Mouse (Mus musculus) hindbrain, embryonic 10.5 days (tissue): Measurements from ENCODE around the gene Vasp. TPM values are rescaled to one million over a fixed set of nuclear protein-coding genes. Genes with fewer than 3 reads are reported as not detected.

Experiments used
- DNase-seq: peaks from one replicate; pipeline ENCODE4 v3.0.0-alpha.2; 2017; ENCODE audit warnings: low spot score
- H3K27ac ChIP-seq: fragments of 300-500 bp; sonication (generic); 2 replicates; pipeline ENCODE4 v1.5.1; 2016; ENCODE audit warnings: mild to moderate bottlenecking, moderate library complexity
- H3K27me3 ChIP-seq: fragments of 300-500 bp; sonication (generic); 2 replicates; pipeline ENCODE4 v1.6.1; 2016; ENCODE audit warnings: mild to moderate bottlenecking; ENCODE audit not compliant: poor library complexity, insufficient read depth, severe bottlenecking
- H3K36me3 ChIP-seq: fragments of 300-500 bp; sonication (generic); 2 replicates; pipeline ENCODE4 v1.6.1; 2016; ENCODE audit warnings: mild to moderate bottlenecking, moderate library complexity
- H3K4me1 ChIP-seq: fragments of 300-500 bp; sonication (generic); replicated peaks from 2 replicates; pipeline ENCODE4 v1.6.1; 2016; ENCODE audit warnings: mild to moderate bottlenecking
- H3K4me3 ChIP-seq: fragments of 300-500 bp; sonication (generic); 2 replicates; pipeline ENCODE4 v1.5.1; 2016; ENCODE audit warnings: mild to moderate bottlenecking, moderate library complexity
- H3K9me3 ChIP-seq: fragments of 300-500 bp; sonication (generic); 2 replicates; pipeline ENCODE4 v1.6.1; 2016; ENCODE audit warnings: mild to moderate bottlenecking, moderate library complexity
- WGBS: fragments of 180-500 bp; shearing (Covaris S2); methylation state at CpG from one replicate; pipeline ENCODE4 v1.1.7; 2016; 5-methylcytosine and 5-hydroxymethylcytosine counted together
- polyA plus RNA-seq: library from polyadenylated mRNA; unstranded; fragments of >200 nt; fragmentation: Nextera tagmentation; extraction: Ambion mirVana; gene quantifications from 2 replicates; pipeline ENCODE4 v1.2.1, GENCODE M21; 2016

The Vasp gene
- polyA plus RNA-seq, 1 experiment from 2014 or later = 62.0 TPM

- peak; percentile 98 for DNase-seq
- peak overlapping the region; percentile 68 for H3K27ac ChIP-seq
- H3K9me3 ChIP-seq = no peaks in the 10 kb centered on the region
- H3K36me3 ChIP-seq = no peaks in the 10 kb centered on the region
- H3K27me3 ChIP-seq = peaks cover 63% of the 10 kb centered on the region
- WGBS = under 1% methylated on average over 58 of the region's 58 CpGs
- peaks cover 51% of the 10 kb centered on the region for H3K4me1 ChIP-seq
- peak overlapping the region; percentile 84 for H3K4me3 ChIP-seq
Observed at GRCm38 (mm10) chr7:19308454-19309277, 37.0 kb upstream of the Vasp start.

- Histone ChIP-seq H3K36me3 (no peaks in the 10 kb centered on the region), H3K27ac (peak overlapping the region; percentile 68), H3K9me3 (no peaks in the 10 kb centered on the region), H3K4me1 (peaks cover 54% of the 10 kb centered on the region), H3K4me3 (peak overlapping the region; percentile 84), H3K27me3 (peaks cover 64% of the 10 kb centered on the region)
- WGBS = 3% methylated on average over 18 of the region's 18 CpGs
- peak; percentile 63 for DNase-seq
Observed at GRCm38 (mm10) chr7:19307739-19308453, 36.3 kb upstream of the Vasp start.

- H3K9me3 ChIP-seq = no peaks in the 10 kb centered on the region
- H3K4me3 ChIP-seq = peak overlapping the region; percentile 84
- H3K4me1 ChIP-seq = peaks cover 57% of the 10 kb centered on the region
Observed at GRCm38 (mm10) chr7:19306819-19307738, 35.5 kb upstream of the Vasp start.

GRCm38 (mm10) chr7:19305796-19306765 is 34.5 kb upstream of the Vasp start:
- Histone ChIP-seq H3K27me3 (peaks cover 73% of the 10 kb centered on the region), H3K36me3 (no peaks in the 10 kb centered on the region), H3K9me3 (no peaks in the 10 kb centered on the region), H3K27ac (no peak overlapping the region), H3K4me1 (peaks cover 66% of the 10 kb centered on the region), H3K4me3 (no peak overlapping the region)
- no peak for DNase-seq
- WGBS = 49% methylated on average over 16 of the region's 16 CpGs

More at GRCm38 (mm10) chr7:19306819-19307738, 35.5 kb upstream of the Vasp start:
- Histone ChIP-seq H3K36me3 (no peaks in the 10 kb centered on the region), H3K27ac (no peak overlapping the region), H3K27me3 (peaks cover 69% of the 10 kb centered on the region)
- 67% methylated on average over 25 of the region's 25 CpGs for WGBS
- no peak for DNase-seq

GRCm38 (mm10) chr7:19305413-19305735 is 33.8 kb upstream of the Vasp start:
- Histone ChIP-seq H3K4me1 (peaks cover 64% of the 10 kb centered on the region), H3K27ac (no peak overlapping the region), H3K9me3 (no peaks in the 10 kb centered on the region), H3K4me3 (peak overlapping the region; percentile 48), H3K27me3 (peaks cover 73% of the 10 kb centered on the region), H3K36me3 (no peaks in the 10 kb centered on the region)
- DNase-seq = no peak
- 13% methylated on average over 6 of the region's 6 CpGs for WGBS

GRCm38 (mm10) chr7:19304501-19305412 is 33.1 kb upstream of the Vasp start:
- Histone ChIP-seq H3K9me3 (no peaks in the 10 kb centered on the region), H3K36me3 (no peaks in the 10 kb centered on the region), H3K27ac (no peak overlapping the region), H3K4me1 (peaks cover 60% of the 10 kb centered on the region), H3K27me3 (peaks cover 73% of the 10 kb centered on the region), H3K4me3 (peak overlapping the region; percentile 48)
- 2% methylated on average over 48 of the region's 48 CpGs for WGBS
- peak; percentile 28 for DNase-seq

- peak; percentile 88 for DNase-seq
- no peaks in the 10 kb centered on the region for H3K9me3 ChIP-seq
- no peaks in the 10 kb centered on the region for H3K36me3 ChIP-seq
- H3K27me3 ChIP-seq = peaks cover 67% of the 10 kb centered on the region
- H3K4me3 ChIP-seq = peak overlapping the region; percentile 48
- H3K27ac ChIP-seq = no peak overlapping the region
- WGBS = under 1% methylated on average over 16 of the region's 16 CpGs
- H3K4me1 ChIP-seq = peaks cover 51% of the 10 kb centered on the region
Observed at GRCm38 (mm10) chr7:19303770-19304169, 32.2 kb upstream of the Vasp start.

GRCm38 (mm10) chr7:19303046-19303305 is 31.4 kb upstream of the Vasp start:
- no peak overlapping the region for H3K4me3 ChIP-seq
- H3K27ac ChIP-seq = no peak overlapping the region
- H3K4me1 ChIP-seq = peaks cover 43% of the 10 kb centered on the region
- peaks cover 67% of the 10 kb centered on the region for H3K27me3 ChIP-seq
- no peaks in the 10 kb centered on the region for H3K36me3 ChIP-seq
- no peaks in the 10 kb centered on the region for H3K9me3 ChIP-seq
- no peak for DNase-seq
- 76% methylated on average over 12 of the region's 12 CpGs for WGBS

- no peaks in the 10 kb centered on the region for H3K9me3 ChIP-seq
- H3K27me3 ChIP-seq = peaks cover 63% of the 10 kb centered on the region
- H3K27ac ChIP-seq = no peak overlapping the region
- WGBS = 55% methylated on average over 13 of the region's 13 CpGs
- DNase-seq = no peak
- peak overlapping the region; percentile 51 for H3K4me3 ChIP-seq
- H3K36me3 ChIP-seq = no peaks in the 10 kb centered on the region
- H3K4me1 ChIP-seq = peaks cover 38% of the 10 kb centered on the region
Observed at GRCm38 (mm10) chr7:19302264-19303045, 30.8 kb upstream of the Vasp start.

GRCm38 (mm10) chr7:19301461-19302263 is 30.0 kb upstream of the Vasp start:
- Histone ChIP-seq H3K4me3 (peak overlapping the region; percentile 51), H3K4me1 (peaks cover 37% of the 10 kb centered on the region), H3K27ac (no peak overlapping the region), H3K36me3 (no peaks in the 10 kb centered on the region), H3K9me3 (no peaks in the 10 kb centered on the region), H3K27me3 (peaks cover 55% of the 10 kb centered on the region)
- WGBS = 12% methylated on average over 16 of the region's 16 CpGs
- peak; percentile 16 for DNase-seq
